Mouse (Mus musculus): ENCODE measurements around the gene Gm12666. TPM values are rescaled to one million over a fixed set of nuclear protein-coding genes. Genes with fewer than 3 reads are reported as not detected.
"Not testable (repeated sequence)": the region's sequence is repeated elsewhere in the genome, so short reads cannot be mapped to it uniquely, and the experiment has no call there.

Gm12666 gene
- not detected in 2 replicates for polyA plus RNA-seq (2012; ENCODE audit: insufficient read depth, insufficient read length, low replicate concordance, missing spikeins)

- H3K4me1 ChIP-seq (ENCODE audit: control insufficient read depth, insufficient read depth, low read length); H3K27ac ChIP-seq (ENCODE audit: insufficient read depth, low read depth, low read length); H3K4me3 ChIP-seq (ENCODE audit: insufficient read depth, low read depth, low read length): not testable (repeated sequence)
- WGBS: 91% methylated on average over 1 of the region's 1 CpGs
Observed at GRCm38 (mm10) chr4:92191649-92192048, at the start of gene Gm12666. Gene Gm12666 (minus strand): TSS chr4:92191749.

DNA sequence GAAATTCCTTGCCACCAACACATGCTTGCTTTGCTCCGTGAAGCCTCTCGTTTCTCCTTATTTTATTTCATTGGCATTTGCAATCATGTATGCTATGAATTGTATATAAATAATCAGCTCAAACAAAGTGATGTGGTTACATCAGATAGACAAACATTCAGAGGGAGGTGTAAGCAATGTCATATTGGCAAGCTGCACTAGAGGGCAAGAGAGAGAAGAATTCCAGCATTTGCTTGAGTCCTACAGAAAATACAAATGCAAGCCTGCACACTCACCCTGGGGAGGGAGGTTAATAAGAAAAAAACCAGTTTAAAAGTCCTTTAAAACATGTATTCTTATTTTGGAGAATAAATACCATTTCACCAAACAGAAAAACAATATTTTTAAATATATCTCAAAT, 34.8 kb upstream of the Gm12666 start:
- no peaks in the 10 kb centered on the region for H3K4me1 ChIP-seq (ENCODE audit: control insufficient read depth, insufficient read depth, low read length)
- 92% methylated on average over 2 of the region's 2 CpGs for WGBS
- no peak for TF ChIP-seq POLR2A (IDR thresholded peaks at IDR 0.05; ENCODE audit: insufficient read depth, low read depth, low read length)
- TF ChIP-seq CTCF (IDR thresholded peaks at IDR 0.05; ENCODE audit: insufficient read depth, low read depth, low read length): no peak
- no peak overlapping the region for H3K27ac ChIP-seq (ENCODE audit: insufficient read depth, low read depth, low read length)
- H3K4me3 ChIP-seq (ENCODE audit: insufficient read depth, low read depth, low read length): no peak overlapping the region

DNA sequence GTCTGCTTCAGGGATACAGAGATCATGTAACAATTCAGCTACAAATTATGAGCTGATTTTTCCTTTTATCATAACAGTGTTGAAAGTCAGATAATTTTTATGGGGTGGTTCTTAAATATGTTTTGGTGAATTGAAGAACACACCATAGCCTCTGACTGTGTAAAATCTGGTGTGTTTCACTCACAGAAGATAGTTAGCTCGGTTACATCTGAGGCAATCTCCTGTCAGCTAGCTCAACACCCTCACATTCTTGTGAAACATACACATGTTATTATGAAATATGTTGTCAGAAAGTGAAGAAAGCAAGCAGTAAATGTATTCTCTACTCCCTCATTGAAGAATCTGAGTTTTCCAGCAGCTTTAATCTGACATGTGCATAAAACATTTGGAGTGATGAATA, 24.7 kb upstream of the Gm12666 start:
- TF ChIP-seq POLR2A (IDR thresholded peaks at IDR 0.05; ENCODE audit: insufficient read depth, low read depth, low read length) (no peak), CTCF (IDR thresholded peaks at IDR 0.05; ENCODE audit: insufficient read depth, low read depth, low read length) (no peak)
- H3K4me1 ChIP-seq (ENCODE audit: control insufficient read depth, insufficient read depth, low read length): no peaks in the 10 kb centered on the region
- no peak overlapping the region for H3K4me3 ChIP-seq (ENCODE audit: insufficient read depth, low read depth, low read length)
- 84% methylated on average over 1 of the region's 1 CpGs for WGBS
- H3K27ac ChIP-seq (ENCODE audit: insufficient read depth, low read depth, low read length): no peak overlapping the region

- Histone ChIP-seq H3K4me3 (ENCODE audit: insufficient read depth, low read depth, low read length) (no peak overlapping the region), H3K4me1 (ENCODE audit: control insufficient read depth, insufficient read depth, low read length) (no peaks in the 10 kb centered on the region), H3K27ac (ENCODE audit: insufficient read depth, low read depth, low read length) (no peak overlapping the region)
- TF ChIP-seq CTCF (IDR thresholded peaks at IDR 0.05; ENCODE audit: insufficient read depth, low read depth, low read length): no peak
- TF ChIP-seq POLR2A (IDR thresholded peaks at IDR 0.05; ENCODE audit: insufficient read depth, low read depth, low read length): no peak
- WGBS: 73% methylated on average over 1 of the region's 1 CpGs
Observed at GRCm38 (mm10) chr4:92152646-92153045, 38.9 kb downstream of the Gm12666 start.

DNA sequence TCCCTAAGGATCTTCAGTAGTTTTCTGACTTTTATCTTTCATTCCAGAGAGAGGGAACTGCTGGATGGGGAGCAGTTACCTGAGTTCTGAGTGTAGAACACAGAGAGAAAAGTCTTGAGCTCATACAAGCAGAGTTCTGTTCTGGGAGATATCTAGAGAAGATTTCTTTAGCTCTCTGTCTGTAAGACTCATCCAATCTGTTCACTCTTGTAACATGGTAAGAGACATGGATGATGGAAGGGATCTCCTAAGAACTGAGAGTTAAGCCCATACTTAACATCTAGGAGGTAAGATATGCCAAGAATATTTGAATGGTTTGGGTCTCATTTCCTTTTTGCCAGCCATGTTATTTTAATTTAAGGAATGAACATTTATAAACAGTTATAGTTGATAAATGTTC, 44.4 kb downstream of the Gm12666 start, which contains the start of gene Izumo3:
Gene Izumo3, minus strand, starts transcription at position 101 of the 400 bp plus-strand sequence.
- Histone ChIP-seq H3K4me1 (ENCODE audit: control insufficient read depth, insufficient read depth, low read length) (no peaks in the 10 kb centered on the region), H3K4me3 (ENCODE audit: insufficient read depth, low read depth, low read length) (no peak within 1 kb of the TSS), H3K27ac (ENCODE audit: insufficient read depth, low read depth, low read length) (no peak within 1 kb of the TSS)
- TF ChIP-seq CTCF (IDR thresholded peaks at IDR 0.05; ENCODE audit: insufficient read depth, low read depth, low read length): no peak
- no peak for TF ChIP-seq POLR2A (IDR thresholded peaks at IDR 0.05; ENCODE audit: insufficient read depth, low read depth, low read length)

Other genes with a start within 250 kb of the Gm12666 start
- not detected in 2 replicates for gene Izumo3, start 44.5 kb downstream of the Gm12666 start, polyA plus RNA-seq (2012; ENCODE audit: insufficient read depth, insufficient read length, low replicate concordance, missing spikeins)

Measured in olfactory bulb, adult 2 months (tissue).